In genomic region chr13:103114274-103114673, GRCm38 (mm10) we compare ENCODE assay signal across 8 mouse cellular contexts.
DNase-seq lines count a peak whose midpoint lies in the region; ATAC-seq lines count a peak whose summit lies in the region.

No protein-coding gene starts in this region.

- ATAC-seq in lung, embryonic 15.5 days (ENCODE audit: borderline replicate concordance, extremely low read depth, low FRiP score, low TSS enrichment): peak; percentile 57; the same call in 1 of the 2 replicates
- peak; percentile 70 for ATAC-seq in forebrain, embryonic 14.5 days
- ATAC-seq in midbrain, embryonic 16.5 days: peak; percentile 66; the same call in 1 of the 2 replicates

- H3K4me2 ChIP-seq in lung, embryonic 15.5 days: no peak overlapping the region
- no peak overlapping the region for H3K4me2 ChIP-seq in forebrain, embryonic 14.5 days (ENCODE audit: low read length)
- no peak overlapping the region for H3K4me2 ChIP-seq in midbrain, embryonic 16.5 days (ENCODE audit: low read length)

- no peak overlapping the region for H3K9ac ChIP-seq in lung, embryonic 15.5 days
- no peak overlapping the region for H3K9ac ChIP-seq in forebrain, embryonic 14.5 days (ENCODE audit: low read length)
- H3K9ac ChIP-seq in midbrain, embryonic 16.5 days (ENCODE audit: low read depth, low read length): no peak overlapping the region

- no peaks in the 10 kb centered on the region for H3K36me3 ChIP-seq in lung, embryonic 15.5 days
- H3K36me3 ChIP-seq in forebrain, embryonic 14.5 days (ENCODE audit: control insufficient read depth, insufficient read depth, low read length): no peaks in the 10 kb centered on the region
- H3K36me3 ChIP-seq in midbrain, embryonic 16.5 days (ENCODE audit: control insufficient read depth, insufficient read depth, low read length): no peaks in the 10 kb centered on the region

- H3K4me3 ChIP-seq in lung, embryonic 15.5 days: no peak overlapping the region
- no peak overlapping the region for H3K4me3 ChIP-seq in forebrain, embryonic 14.5 days (ENCODE audit: low read depth, low read length)
- H3K4me3 ChIP-seq in midbrain, embryonic 16.5 days (ENCODE audit: low read depth, low read length): no peak overlapping the region

- H3K9me3 ChIP-seq in lung, embryonic 15.5 days: no peaks in the 10 kb centered on the region
- no peaks in the 10 kb centered on the region for H3K9me3 ChIP-seq in forebrain, embryonic 14.5 days (replicated peaks; ENCODE audit: control insufficient read depth, low read length)
- no peaks in the 10 kb centered on the region for H3K9me3 ChIP-seq in midbrain, embryonic 16.5 days (replicated peaks; ENCODE audit: control insufficient read depth, low read length, poor library complexity, severe bottlenecking)

- WGBS in lung, embryonic 15.5 days: 34% methylated on average over 5 of the region's 5 CpGs
- WGBS in forebrain, embryonic 14.5 days: 29% methylated on average over 5 of the region's 5 CpGs
- 22% methylated on average over 5 of the region's 5 CpGs for WGBS in midbrain, embryonic 16.5 days

- H3K4me1 ChIP-seq in lung, embryonic 15.5 days: peaks cover 29% of the 10 kb centered on the region; the same call in 1 of the 2 replicates
- H3K4me1 ChIP-seq in forebrain, embryonic 14.5 days (ENCODE audit: control insufficient read depth, insufficient read depth, low read length): no peaks in the 10 kb centered on the region
- H3K4me1 ChIP-seq in midbrain, embryonic 16.5 days (ENCODE audit: control insufficient read depth, insufficient read depth, low read length): peaks cover 9% of the 10 kb centered on the region; the same call in 1 of the 2 replicates

- DNase-seq in lung, adult 18-20 months: no peak
- DNase-seq in forebrain, embryonic 14.5 days (ENCODE audit: low spot score): peak; percentile 71
- DNase-seq in heart, postnatal 25 days (ENCODE audit: low spot score): peak; percentile 46
- peak; percentile 29 to 59 for DNase-seq in layer of hippocampus, adult 18-20 months (ENCODE audit: low spot score in 2 of 2)
- DNase-seq in spleen, postnatal 36 days (ENCODE audit: low spot score in 2 of 2): no peak
- DNase-seq in thymus, postnatal 0 days (ENCODE audit: low spot score): no peak

- intact Hi-C loops in heart, postnatal 25 days (cut with DNase I): loop anchor here (5.0 kb wide), 3 partner anchors 62 to 302 kb away; no protein-coding TSS in a partner anchor

- no peaks in the 10 kb centered on the region for H3K27me3 ChIP-seq in lung, embryonic 15.5 days
- H3K27me3 ChIP-seq in forebrain, embryonic 14.5 days (replicated peaks; ENCODE audit: control insufficient read depth, insufficient read depth, low read length): no peaks in the 10 kb centered on the region
- no peaks in the 10 kb centered on the region; the same call in 1 of the 2 replicates for H3K27me3 ChIP-seq in midbrain, embryonic 16.5 days (ENCODE audit: control insufficient read depth, insufficient read depth, low read depth, low read length)

- peak overlapping the region; percentile 22; the same call in 1 of the 2 replicates for H3K27ac ChIP-seq in lung, embryonic 15.5 days
- H3K27ac ChIP-seq in forebrain, embryonic 14.5 days (ENCODE audit: low read depth, low read length): no peak overlapping the region
- no peak overlapping the region for H3K27ac ChIP-seq in midbrain, embryonic 16.5 days (ENCODE audit: low read length)

Comparison
In these comparisons a context has a peak if more than half of its experiments do, and no peak if none do; other contexts are left out.
1. DNase-seq: peak in forebrain, embryonic 14.5 days (single experiment), heart, postnatal 25 days (single experiment) and layer of hippocampus, adult 18-20 months (2 of 2); none in lung, adult 18-20 months (0 of 2), spleen, postnatal 36 days (0 of 2) and thymus, postnatal 0 days (single experiment).
2. Peak in every context shown above with its lines, with median percentiles within 50 percentile points of each other: ATAC-seq.